Mouse (Mus musculus): ENCODE data around the gene Fez1. TPM values are rescaled to one million over a fixed set of nuclear protein-coding genes. Genes with fewer than 3 reads are reported as not detected.
A peak's percentile ranks its signal among the peaks of the same experiment; 100 is the strongest.

Gene Fez1
- total RNA-seq, 2 experiments from 2014 or later = 324 to 329 TPM

- intact Hi-C loops (cut with DNase I) = loop anchor here (5.0 kb wide), 1 partner anchor 34 kb away; the partner anchor contains the start of gene Ei24
Measured at GRCm38 (mm10) chr9:36831401-36831800, 9.7 kb downstream of the Fez1 start.

DNA sequence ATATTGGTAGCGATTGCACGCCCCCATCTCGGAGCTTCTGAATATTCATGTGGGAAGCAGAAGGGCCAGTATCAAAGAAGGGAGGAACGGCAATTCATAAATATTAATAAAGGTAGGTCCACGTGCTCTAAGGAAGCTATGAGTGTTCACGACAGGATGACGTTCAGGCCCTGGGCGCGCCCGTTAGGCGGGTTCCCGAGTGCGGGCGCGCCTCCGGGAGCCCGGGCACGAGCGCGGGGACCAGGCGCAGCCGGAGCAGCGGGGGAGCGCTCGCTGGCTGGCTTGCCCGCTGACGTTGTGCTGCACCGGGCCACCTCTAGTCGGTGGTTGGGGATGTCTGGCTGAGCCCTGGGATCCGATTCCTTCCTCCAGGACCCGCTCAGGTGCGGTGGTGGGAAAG is 10.9 kb downstream of the Fez1 start:
- intact Hi-C loops (cut with DNase I) = loop anchor here (5.0 kb wide), 1 partner anchor 35 kb away; the partner anchor contains the start of gene Ei24
- DNase-seq (ENCODE audit: low spot score in 2 of 2) = peak; percentile 91 to 95

More at GRCm38 (mm10) chr9:36831401-36831800, 9.7 kb downstream of the Fez1 start:
- no peak for DNase-seq (ENCODE audit: low spot score in 2 of 2)

DNA sequence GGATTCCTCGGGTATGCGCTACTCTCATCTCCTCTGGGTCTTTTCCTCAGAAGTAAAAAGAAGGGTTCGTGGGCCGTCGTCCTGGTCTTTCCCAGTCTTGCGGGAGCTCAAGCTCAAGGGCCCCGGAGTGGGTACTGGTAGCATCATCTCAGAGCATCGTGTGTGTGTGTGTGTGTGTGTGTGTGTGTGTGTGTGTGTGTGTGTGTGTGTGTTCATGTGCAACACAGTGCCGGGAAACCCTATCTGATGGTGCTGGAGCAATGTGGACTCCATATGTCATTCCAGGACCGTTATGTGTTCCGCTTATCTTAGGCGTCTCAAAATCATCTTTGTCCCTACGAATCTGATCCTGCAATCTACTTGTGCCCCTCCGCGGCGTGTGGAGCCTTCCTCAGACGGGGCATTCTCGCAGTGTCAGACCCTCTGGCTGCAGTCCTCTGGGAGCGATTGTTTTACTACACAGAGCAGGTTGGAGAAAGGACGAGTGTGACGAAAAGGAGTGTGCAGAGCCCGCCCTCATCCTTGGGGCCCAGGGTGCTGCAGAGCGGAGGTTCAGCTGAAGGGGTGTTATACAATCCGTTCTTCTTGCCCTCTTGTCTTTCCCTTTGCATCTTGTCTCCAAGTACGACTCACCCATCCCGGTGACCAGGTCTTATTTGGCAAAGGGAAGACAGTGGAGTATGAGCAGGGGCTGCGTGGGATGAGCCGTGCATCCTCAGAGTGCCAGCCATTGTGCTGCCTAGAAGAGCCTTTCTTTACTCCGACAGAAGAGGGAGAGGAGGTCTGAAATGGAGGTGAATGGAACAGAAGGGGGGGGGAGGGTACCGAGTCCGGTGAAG is 11.6 kb downstream of the Fez1 start:
- peak; percentile 48 to 66 for DNase-seq (ENCODE audit: low spot score in 2 of 2)
- intact Hi-C loops (cut with DNase I) = loop anchor here (5.0 kb wide), 1 partner anchor 36 kb away; the partner anchor contains the start of gene Ei24

- intact Hi-C loops (cut with DNase I) = loop anchor here (5.0 kb wide), 1 partner anchor 37 kb away; the partner anchor contains the start of gene Ei24
Measured at GRCm38 (mm10) chr9:36833914-36834313, 12.2 kb downstream of the Fez1 start.

GRCm38 (mm10) chr9:36846346-36846745 is 24.7 kb downstream of the Fez1 start:
- DNase-seq (ENCODE audit: low spot score in 2 of 2) = no peak
- intact Hi-C loops (cut with DNase I) = no loop called here

More at GRCm38 (mm10) chr9:36833914-36834313, 12.2 kb downstream of the Fez1 start:
- peak in 1 of 2 experiments; percentile 14 for DNase-seq (ENCODE audit: low spot score in 2 of 2)

GRCm38 (mm10) chr9:36848661-36849060 is 27.0 kb downstream of the Fez1 start:
- intact Hi-C loops (cut with DNase I) = no loop called here
- DNase-seq (ENCODE audit: low spot score in 2 of 2) = no peak

DNA sequence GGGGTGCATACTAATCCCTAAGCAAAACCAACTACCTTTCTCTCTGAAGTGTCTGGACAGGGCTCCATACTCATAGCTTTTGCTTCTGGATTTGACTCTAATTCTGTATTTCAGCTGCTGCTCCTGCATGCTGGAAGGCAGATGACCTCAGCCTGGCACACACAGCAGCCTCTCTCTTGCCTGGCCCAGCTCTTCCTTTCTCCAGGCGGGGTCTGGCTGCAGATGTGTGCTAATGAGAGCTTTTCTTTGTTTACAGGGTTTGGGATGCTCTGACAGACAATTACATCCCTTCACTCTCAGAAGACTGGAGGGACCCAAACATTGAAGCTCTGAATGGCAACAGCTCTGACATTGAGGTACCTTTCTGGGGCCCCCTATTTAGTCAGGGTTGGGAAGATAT is 28.4 kb downstream of the Fez1 start:
- peak in 1 of 2 experiments; percentile 26 for DNase-seq (ENCODE audit: low spot score in 2 of 2)
- intact Hi-C loops (cut with DNase I) = no loop called here

DNA sequence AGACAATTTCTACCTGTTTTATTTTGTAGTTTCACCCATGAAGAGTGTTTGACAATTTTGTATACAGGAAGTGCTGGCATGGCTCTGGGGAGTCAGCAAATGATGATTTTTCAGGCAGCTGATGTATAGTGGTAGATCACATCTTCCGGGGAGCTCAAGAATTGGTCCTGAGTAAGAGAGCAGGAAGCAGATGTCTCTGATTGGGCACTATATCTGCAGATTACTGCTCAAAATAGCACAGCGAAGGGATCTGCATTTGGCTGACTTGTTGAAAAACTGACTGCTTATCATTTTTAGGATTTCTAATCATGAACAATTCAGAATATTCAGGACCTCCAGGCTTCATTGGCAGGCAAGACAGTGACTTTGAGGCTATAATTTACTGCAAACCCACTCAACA is 30.5 kb downstream of the Fez1 start:
- DNase-seq (ENCODE audit: low spot score in 2 of 2) = no peak
- intact Hi-C loops (cut with DNase I) = no loop called here

DNA sequence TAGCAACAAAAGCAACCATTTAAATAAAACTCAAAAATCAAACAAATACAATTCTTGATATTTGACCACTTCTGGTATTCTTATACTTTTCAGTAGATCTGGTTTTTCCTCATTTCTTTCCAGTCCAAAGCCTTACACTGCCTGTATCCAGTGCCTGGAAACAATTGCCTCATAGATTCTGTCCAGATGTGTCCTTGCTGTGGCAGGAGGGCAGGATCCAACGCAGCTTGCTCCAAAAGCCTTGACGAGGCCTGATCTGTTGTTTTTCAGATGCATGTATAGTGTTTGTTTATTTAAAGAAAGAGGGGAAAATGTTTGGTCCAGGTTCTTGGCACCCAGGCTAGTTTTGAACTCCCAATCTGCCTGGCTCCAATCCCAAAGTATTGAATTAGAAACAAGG is 34.7 kb downstream of the Fez1 start:
- intact Hi-C loops (cut with DNase I) = no loop called here
- no peak for DNase-seq (ENCODE audit: low spot score in 2 of 2)

DNA sequence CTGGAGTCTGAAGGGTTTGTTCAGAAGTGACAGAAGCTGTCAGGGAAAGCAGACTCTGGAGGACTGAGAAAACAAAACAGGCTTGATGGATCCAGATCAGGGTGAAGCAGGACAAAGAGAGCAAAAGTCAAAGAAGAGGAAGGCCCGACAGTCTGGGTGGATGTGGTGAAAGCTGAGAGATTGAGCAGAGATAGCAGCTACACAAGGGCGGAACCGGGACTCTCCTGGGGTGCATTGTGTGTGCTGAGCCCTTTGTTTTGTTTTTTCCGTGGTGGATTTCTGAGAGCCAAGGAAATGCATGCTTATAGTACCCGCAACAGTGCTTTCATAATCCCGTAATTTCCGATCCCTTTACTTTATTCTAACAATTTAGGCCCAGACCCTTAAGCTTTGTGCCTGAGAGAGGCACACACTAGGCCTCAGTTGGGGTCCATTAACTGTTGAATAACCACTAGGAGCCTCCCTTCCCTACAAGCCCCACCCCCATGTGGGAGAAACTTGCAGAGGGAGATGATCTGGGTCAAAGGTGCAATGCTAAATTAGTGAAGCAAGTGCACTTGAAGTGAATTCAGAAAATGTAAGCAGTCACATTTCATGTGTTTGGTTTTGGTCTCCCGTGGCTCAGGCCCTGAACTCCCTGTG is 35.9 kb downstream of the Fez1 start:
- intact Hi-C loops (cut with DNase I) = no loop called here
- DNase-seq (ENCODE audit: low spot score in 2 of 2) = no peak

DNA sequence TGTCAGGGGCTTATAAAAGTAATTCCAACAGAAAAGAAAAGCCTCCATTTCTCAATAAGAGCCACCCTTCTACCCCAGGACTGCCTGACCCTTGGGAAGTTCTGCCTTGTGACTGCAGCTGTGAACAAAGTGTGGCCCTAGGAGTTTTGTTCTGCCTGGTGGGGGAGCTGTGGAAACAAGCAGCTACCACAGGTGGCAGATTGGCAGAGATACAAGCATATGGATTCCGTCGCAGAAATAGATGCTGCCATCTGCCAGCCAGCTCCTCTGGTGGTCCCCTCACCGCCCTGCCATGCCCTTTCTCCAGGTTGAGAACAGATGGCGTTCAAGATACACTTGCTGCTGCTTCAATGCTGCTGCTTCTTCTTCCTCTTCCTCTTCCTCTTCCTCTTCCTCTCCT is 37.0 kb downstream of the Fez1 start:
- intact Hi-C loops (cut with DNase I) = no loop called here
- peak; percentile 36 to 60 for DNase-seq (ENCODE audit: low spot score in 2 of 2)

GRCm38 (mm10) chr9:36862576-36862975 is 40.9 kb downstream of the Fez1 start:
- intact Hi-C loops (cut with DNase I) = no loop called here

DNA sequence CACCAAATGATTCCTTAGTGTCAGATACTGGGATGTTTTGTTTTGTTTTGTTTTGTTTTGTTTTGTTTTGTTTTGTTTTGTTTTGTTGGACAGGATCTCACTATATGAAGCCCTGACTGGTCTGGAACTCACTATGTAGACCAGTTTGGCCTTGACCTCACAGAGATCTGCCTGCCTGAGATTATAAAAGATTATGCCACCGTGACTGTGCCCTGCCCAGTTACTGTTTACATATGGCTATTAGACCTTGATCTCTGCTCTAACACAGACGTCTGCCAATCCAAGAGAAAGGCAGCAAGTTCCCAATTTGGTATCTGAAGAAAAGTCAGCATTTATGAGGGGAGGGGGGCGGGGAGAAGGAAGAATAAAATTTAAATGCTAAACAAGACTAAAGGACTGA is 42.0 kb downstream of the Fez1 start:
- intact Hi-C loops (cut with DNase I) = no loop called here
- no peak for DNase-seq (ENCODE audit: low spot score in 2 of 2)

More at GRCm38 (mm10) chr9:36862576-36862975, 40.9 kb downstream of the Fez1 start:
- no peak for DNase-seq (ENCODE audit: low spot score in 2 of 2)

GRCm38 (mm10) chr9:36864862-36865813 is 43.5 kb downstream of the Fez1 start:
- no peak for DNase-seq (ENCODE audit: low spot score in 2 of 2)

DNA sequence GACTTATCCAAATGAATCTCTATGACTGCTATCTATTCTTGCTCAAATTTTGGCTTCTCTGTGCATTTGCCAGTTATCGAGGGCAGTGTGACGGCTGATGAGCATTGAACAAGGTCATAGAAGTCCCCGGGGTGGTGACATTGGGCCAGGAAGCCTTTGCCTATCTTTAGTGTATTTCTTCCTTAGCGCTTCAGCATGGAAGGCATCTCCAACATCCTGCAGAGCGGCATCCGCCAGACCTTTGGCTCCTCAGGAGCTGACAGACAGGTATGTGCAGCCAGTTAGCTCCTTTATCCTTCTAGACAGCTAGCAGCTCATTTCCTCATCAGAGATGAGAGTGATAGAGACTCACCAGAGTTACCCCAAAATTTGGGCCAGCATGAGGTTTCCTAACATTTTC is 47.0 kb downstream of the Fez1 start:
- intact Hi-C loops (cut with DNase I) = no loop called here
- DNase-seq (ENCODE audit: low spot score in 2 of 2) = no peak

More at GRCm38 (mm10) chr9:36864862-36865813, 43.5 kb downstream of the Fez1 start:
- intact Hi-C loops (cut with DNase I) = no loop called here

- intact Hi-C loops (cut with DNase I) = no loop called here
- no peak for DNase-seq (ENCODE audit: low spot score in 2 of 2)
Measured at GRCm38 (mm10) chr9:36870263-36870662, 48.6 kb downstream of the Fez1 start.

- DNase-seq (ENCODE audit: low spot score in 2 of 2) = no peak
- intact Hi-C loops (cut with DNase I) = no loop called here
Measured at GRCm38 (mm10) chr9:36873796-36874195, 52.1 kb downstream of the Fez1 start.

DNA sequence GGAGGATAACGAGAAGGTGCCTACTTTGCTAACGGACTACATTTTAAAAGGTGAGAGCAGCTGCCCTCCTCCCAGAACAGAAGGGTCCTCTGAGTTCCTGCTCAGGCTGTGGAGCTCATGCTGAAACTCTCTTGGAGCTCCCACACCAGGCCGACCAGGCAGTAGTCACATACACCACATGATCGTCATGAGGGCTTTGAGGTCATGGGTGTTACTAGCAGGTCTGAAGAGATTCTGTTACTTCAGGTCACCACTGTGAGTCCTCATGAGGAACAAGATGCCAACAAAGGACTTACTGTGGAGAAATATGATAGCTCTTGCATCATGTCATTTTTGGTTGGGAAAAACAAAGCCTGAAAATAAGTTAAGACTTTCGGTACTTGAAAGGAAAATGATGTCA is 54.6 kb downstream of the Fez1 start:
- intact Hi-C loops (cut with DNase I) = no loop called here
- DNase-seq (ENCODE audit: low spot score in 2 of 2) = no peak

DNA sequence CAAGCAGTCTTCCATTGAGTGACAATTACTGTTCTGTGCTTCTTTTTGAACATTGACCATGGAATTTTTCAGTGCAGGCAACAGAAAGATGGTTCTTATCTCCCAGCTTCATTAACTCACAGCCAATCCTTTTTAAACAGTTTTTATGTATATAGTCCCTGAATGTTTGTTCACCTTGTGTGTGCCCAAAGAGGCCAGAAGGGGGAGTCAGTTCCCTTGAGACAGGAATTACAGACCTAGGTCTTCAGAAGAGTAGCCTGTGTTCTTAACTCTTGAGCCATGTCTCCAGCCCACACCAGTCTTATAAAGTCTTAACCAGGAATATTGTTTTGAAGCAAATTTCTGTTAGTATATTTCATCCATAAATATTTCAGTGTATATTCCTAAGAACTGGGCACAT is 55.1 kb downstream of the Fez1 start:
- intact Hi-C loops (cut with DNase I) = no loop called here
- DNase-seq (ENCODE audit: low spot score in 2 of 2) = no peak

All from left cerebral cortex, postnatal 14 days (tissue).